Mouse (Mus musculus) liver, adult 2 months (tissue): ENCODE data around the gene Hephl1.

Experiments used
- CTCF ChIP-seq: fragments of 200-500 bp; IDR thresholded peaks from 2 replicates; pipeline ENCODE4 v1.5.1; 2011; ENCODE audit warnings: low read depth, low read length, control low read depth
- POLR2A ChIP-seq: fragments of 200-500 bp; IDR thresholded peaks from 2 replicates; pipeline ENCODE4 v1.6.1; 2011; ENCODE audit warnings: low read length, control low read depth; ENCODE audit not compliant: insufficient read depth; ENCODE audit errors: extremely low read depth

- TF ChIP-seq CTCF: no peak
- no peak for TF ChIP-seq POLR2A
Observed at GRCm38 (mm10) chr9:15039848-15040247, 72.1 kb downstream of the Hephl1 start.
